21 mouse cellular contexts compared by ENCODE assay signal in genomic region chr12:106375886-106376285, GRCm38 (mm10).
"Had no signal": no experiment of that assay in that cellular context is flagged by ENCODE, and none has a peak within 500 bp of the region (broad histone marks: within the 10 kb centered on the region; RNA-seq: fewer than 3 reads in every experiment).

No protein-coding gene starts in this region.

- H3K27ac ChIP-seq: limb, embryonic 10.5 days; limb, embryonic 13.5 days; liver, embryonic 12.5 days; liver, embryonic 15.5 days; lung, embryonic 15.5 days; midbrain, embryonic 10.5 days; midbrain, embryonic 13.5 days; neural tube, embryonic 12.5 days had no signal

- H3K4me3 ChIP-seq: limb, embryonic 10.5 days; limb, embryonic 13.5 days; liver, embryonic 12.5 days; liver, embryonic 15.5 days; lung, embryonic 15.5 days; megakaryocyte, embryonic 14.5 days; midbrain, embryonic 10.5 days; midbrain, embryonic 13.5 days; neural tube, embryonic 12.5 days had no signal

- ATAC-seq: liver, embryonic 12.5 days; midbrain, embryonic 13.5 days; midbrain, embryonic 16.5 days had no signal

- H3K27me3 ChIP-seq: megakaryocyte, embryonic 14.5 days; midbrain, embryonic 13.5 days; neural tube, embryonic 12.5 days had no signal

- H3K4me2 ChIP-seq: limb, embryonic 13.5 days; liver, embryonic 12.5 days; liver, embryonic 15.5 days; lung, embryonic 15.5 days; midbrain, embryonic 13.5 days; neural tube, embryonic 12.5 days had no signal

- H3K9ac ChIP-seq: limb, embryonic 13.5 days; liver, embryonic 12.5 days; liver, embryonic 15.5 days; lung, embryonic 15.5 days; midbrain, embryonic 13.5 days; neural tube, embryonic 12.5 days had no signal

- H3K36me3 ChIP-seq: limb, embryonic 10.5 days; limb, embryonic 13.5 days; liver, embryonic 12.5 days; liver, embryonic 15.5 days; lung, embryonic 15.5 days; midbrain, embryonic 10.5 days; midbrain, embryonic 13.5 days; neural tube, embryonic 12.5 days had no signal

- H3K4me1 ChIP-seq: liver, embryonic 12.5 days; liver, embryonic 15.5 days; lung, embryonic 15.5 days; megakaryocyte, embryonic 14.5 days had no signal

- H3K9me3 ChIP-seq: limb, embryonic 10.5 days; limb, embryonic 13.5 days; liver, embryonic 12.5 days; liver, embryonic 15.5 days; lung, embryonic 15.5 days; midbrain, embryonic 10.5 days; midbrain, embryonic 13.5 days; neural tube, embryonic 12.5 days had no signal

- DNase-seq: kidney, adult 9 months; kidney, postnatal 14 days; kidney, postnatal 4 days; liver; lung, adult 18-20 months; lung, postnatal 10 days; lung, postnatal 36 days; retina, postnatal 1 day; thymus, adult 2 months; thymus, postnatal 14 days; thymus, postnatal 4 days had no signal
